Mouse (Mus musculus): Measurements from ENCODE around the gene Pkhd1.

- TF ChIP-seq CTCF (IDR thresholded peaks at IDR 0.05; ENCODE audit: low read depth, low read length) (no peak), EP300 (IDR thresholded peaks at IDR 0.05; ENCODE audit: insufficient read depth, low read depth, low read length) (no peak)
Observed at GRCm38 (mm10) chr1:20551334-20551733, 66.5 kb downstream of the Pkhd1 start.
